Mouse (Mus musculus): ENCODE data around the gene Hsd17b14. TPM values are rescaled to one million over a fixed set of nuclear protein-coding genes. Genes with fewer than 3 reads are reported as not detected.

Hsd17b14 gene
- polyA plus RNA-seq, 1 experiment from 2014 or later = 0.73 TPM

- 83% methylated on average over 10 of the region's 10 CpGs for WGBS
- ATAC-seq = no peak
- H3K9me3 ChIP-seq (ENCODE audit: control insufficient read depth) = no peaks in the 10 kb centered on the region
- 0 out of 2 replicates have a peak overlapping the region, but pooled peaks have one; percentile 48 for H3K9ac ChIP-seq (ENCODE audit: low read depth, low read length)
- H3K27ac ChIP-seq (ENCODE audit: low read depth, low read length) = no peak overlapping the region
- peak overlapping the region; percentile 88 for H3K4me2 ChIP-seq (replicated peaks; ENCODE audit: low read depth)
- H3K4me1 ChIP-seq (replicated peaks; ENCODE audit: control insufficient read depth, insufficient read depth, low read length) = no peaks in the 10 kb centered on the region
- no peak for TF ChIP-seq CTCF (IDR thresholded peaks at IDR 0.05; ENCODE audit: low read depth)
- peak overlapping the region; percentile 49; the same call in 1 of the 2 replicates for H3K4me3 ChIP-seq (ENCODE audit: low read depth, low read length)
- no peaks in the 10 kb centered on the region for H3K27me3 ChIP-seq (replicated peaks; ENCODE audit: control insufficient read depth, insufficient read depth, low read length)
- no peaks in the 10 kb centered on the region for H3K36me3 ChIP-seq (ENCODE audit: control insufficient read depth, insufficient read depth)
These were observed 17.1 kb upstream of the Hsd17b14 start for GRCm38 (mm10) chr7:45537602-45538001.

GRCm38 (mm10) chr7:45538163-45539041 is 16.3 kb upstream of the Hsd17b14 start:
- no peaks in the 10 kb centered on the region for H3K27me3 ChIP-seq (replicated peaks; ENCODE audit: control insufficient read depth, insufficient read depth, low read length)
- WGBS = 4% methylated on average over 29 of the region's 29 CpGs
- ATAC-seq = peak; percentile 72
- H3K9ac ChIP-seq (ENCODE audit: low read depth, low read length) = peak overlapping the region; percentile 48
- H3K36me3 ChIP-seq (ENCODE audit: control insufficient read depth, insufficient read depth) = no peaks in the 10 kb centered on the region
- peak; percentile 65 for TF ChIP-seq CTCF (IDR thresholded peaks at IDR 0.05; ENCODE audit: low read depth)
- peak overlapping the region; percentile 88 for H3K4me2 ChIP-seq (replicated peaks; ENCODE audit: low read depth)
- no peak overlapping the region for H3K27ac ChIP-seq (ENCODE audit: low read depth, low read length)
- no peaks in the 10 kb centered on the region for H3K9me3 ChIP-seq (ENCODE audit: control insufficient read depth)
- no peaks in the 10 kb centered on the region for H3K4me1 ChIP-seq (replicated peaks; ENCODE audit: control insufficient read depth, insufficient read depth, low read length)
- peak overlapping the region; percentile 49 for H3K4me3 ChIP-seq (ENCODE audit: low read depth, low read length)

GRCm38 (mm10) chr7:45539095-45539494 is 15.6 kb upstream of the Hsd17b14 start:
- peak overlapping the region; percentile 88; the same call in 1 of the 2 replicates for H3K4me2 ChIP-seq (replicated peaks; ENCODE audit: low read depth)
- peak; percentile 3; the same call in 1 of the 2 replicates for ATAC-seq
- no peak overlapping the region for H3K9ac ChIP-seq (ENCODE audit: low read depth, low read length)
- no peaks in the 10 kb centered on the region for H3K4me1 ChIP-seq (replicated peaks; ENCODE audit: control insufficient read depth, insufficient read depth, low read length)
- no peak overlapping the region for H3K27ac ChIP-seq (ENCODE audit: low read depth, low read length)
- H3K36me3 ChIP-seq (ENCODE audit: control insufficient read depth, insufficient read depth) = no peaks in the 10 kb centered on the region
- no peak overlapping the region for H3K4me3 ChIP-seq (ENCODE audit: low read depth, low read length)
- no peaks in the 10 kb centered on the region for H3K27me3 ChIP-seq (replicated peaks; ENCODE audit: control insufficient read depth, insufficient read depth, low read length)
- H3K9me3 ChIP-seq (ENCODE audit: control insufficient read depth) = no peaks in the 10 kb centered on the region
- TF ChIP-seq CTCF (IDR thresholded peaks at IDR 0.05; ENCODE audit: low read depth) = no peak
- WGBS = 76% methylated on average over 3 of the region's 3 CpGs

- Histone ChIP-seq H3K4me1 (replicated peaks; ENCODE audit: control insufficient read depth, insufficient read depth, low read length) (no peaks in the 10 kb centered on the region), H3K36me3 (ENCODE audit: control insufficient read depth, insufficient read depth) (no peaks in the 10 kb centered on the region), H3K9me3 (ENCODE audit: control insufficient read depth) (no peaks in the 10 kb centered on the region), H3K9ac (ENCODE audit: low read depth, low read length) (no peak overlapping the region), H3K4me3 (ENCODE audit: low read depth, low read length) (no peak overlapping the region), H3K27ac (ENCODE audit: low read depth, low read length) (no peak overlapping the region), H3K4me2 (replicated peaks; ENCODE audit: low read depth) (no peak overlapping the region), H3K27me3 (replicated peaks; ENCODE audit: control insufficient read depth, insufficient read depth, low read length) (no peaks in the 10 kb centered on the region)
- ATAC-seq = no peak
- TF ChIP-seq CTCF (IDR thresholded peaks at IDR 0.05; ENCODE audit: low read depth) = no peak
- 68% methylated on average over 2 of the region's 2 CpGs for WGBS
These were observed 14.5 kb upstream of the Hsd17b14 start for GRCm38 (mm10) chr7:45540213-45540612.

- H3K9me3 ChIP-seq (ENCODE audit: control insufficient read depth) = no peaks in the 10 kb centered on the region
- no peak overlapping the region for H3K4me3 ChIP-seq (ENCODE audit: low read depth, low read length)
- H3K27me3 ChIP-seq (replicated peaks; ENCODE audit: control insufficient read depth, insufficient read depth, low read length) = no peaks in the 10 kb centered on the region
- no peaks in the 10 kb centered on the region for H3K4me1 ChIP-seq (replicated peaks; ENCODE audit: control insufficient read depth, insufficient read depth, low read length)
- H3K9ac ChIP-seq (ENCODE audit: low read depth, low read length) = no peak overlapping the region
- no peak overlapping the region for H3K27ac ChIP-seq (ENCODE audit: low read depth, low read length)
- ATAC-seq = no peak
- 97% methylated on average over 1 of the region's 1 CpGs for WGBS
- H3K4me2 ChIP-seq (replicated peaks; ENCODE audit: low read depth) = no peak overlapping the region
- peak; percentile 32 for TF ChIP-seq CTCF (IDR thresholded peaks at IDR 0.05; ENCODE audit: low read depth)
- no peaks in the 10 kb centered on the region for H3K36me3 ChIP-seq (ENCODE audit: control insufficient read depth, insufficient read depth)
These were observed 10.2 kb upstream of the Hsd17b14 start for GRCm38 (mm10) chr7:45544525-45544924.

GRCm38 (mm10) chr7:45549641-45550436 is 4.9 kb upstream of the Hsd17b14 start:
- H3K9ac ChIP-seq (ENCODE audit: low read depth, low read length) = no peak overlapping the region; the same call in 1 of the 2 replicates
- ATAC-seq = no peak
- 89% methylated on average over 16 of the region's 16 CpGs for WGBS
- H3K4me2 ChIP-seq (replicated peaks; ENCODE audit: low read depth) = no peak overlapping the region
- H3K4me1 ChIP-seq (replicated peaks; ENCODE audit: control insufficient read depth, insufficient read depth, low read length) = no peaks in the 10 kb centered on the region
- no peak for TF ChIP-seq CTCF (IDR thresholded peaks at IDR 0.05; ENCODE audit: low read depth)
- H3K9me3 ChIP-seq (ENCODE audit: control insufficient read depth) = no peaks in the 10 kb centered on the region
- H3K4me3 ChIP-seq (ENCODE audit: low read depth, low read length) = no peak overlapping the region
- no peak overlapping the region for H3K27ac ChIP-seq (ENCODE audit: low read depth, low read length)
- H3K27me3 ChIP-seq (replicated peaks; ENCODE audit: control insufficient read depth, insufficient read depth, low read length) = no peaks in the 10 kb centered on the region
- H3K36me3 ChIP-seq (ENCODE audit: control insufficient read depth, insufficient read depth) = no peaks in the 10 kb centered on the region

Measured in intestine, postnatal 0 days (tissue).